Mouse (Mus musculus) neural tube, embryonic 14.5 days (tissue): ENCODE results near the gene Gga2. TPM values are rescaled to one million over a fixed set of nuclear protein-coding genes. Genes with fewer than 3 reads are reported as not detected.

Experiments
- ATAC-seq: fragments of 200-750 bp; cut with Nextera tagmentation; 2 replicates; pipeline ENCODE4 v1.8.0; 2017; ENCODE audit warnings: low read depth, mild to moderate bottlenecking, moderate TSS enrichment, moderate library complexity
- H3K27ac ChIP-seq: fragments of 300-500 bp; sonication (generic); 2 replicates; pipeline ENCODE4 v1.5.1; 2014; ENCODE audit warnings: low read depth, mild to moderate bottlenecking, control low read depth, low read length, moderate library complexity, mixed read lengths
- H3K27me3 ChIP-seq: fragments of 300-500 bp; sonication (generic); 2 replicates; pipeline ENCODE4 v1.6.1; 2014; ENCODE audit warnings: low read length; ENCODE audit not compliant: control insufficient read depth, insufficient read depth
- H3K36me3 ChIP-seq: fragments of 300-500 bp; sonication (generic); 2 replicates; pipeline ENCODE4 v1.6.1; 2014; ENCODE audit warnings: low read length, mixed read lengths; ENCODE audit not compliant: control insufficient read depth, insufficient read depth
- H3K4me1 ChIP-seq: fragments of 300-500 bp; sonication (generic); 2 replicates; pipeline ENCODE4 v1.6.1; 2014; ENCODE audit warnings: low read length; ENCODE audit not compliant: control insufficient read depth, insufficient read depth
- H3K4me2 ChIP-seq: fragments of 300-500 bp; sonication (generic); 2 replicates; pipeline ENCODE4 v1.6.1; 2014; ENCODE audit warnings: mild to moderate bottlenecking, low read depth, low read length, control low read depth
- H3K4me3 ChIP-seq: fragments of 300-500 bp; sonication (generic); 2 replicates; pipeline ENCODE4 v1.5.1; 2014; ENCODE audit warnings: low read depth, low read length, control low read depth, mixed read lengths
- H3K9ac ChIP-seq: fragments of 300-500 bp; sonication (generic); replicated peaks from 2 replicates; pipeline ENCODE4 v1.6.1; 2014; ENCODE audit warnings: low read depth, mild to moderate bottlenecking, control low read depth, low read length, mixed read lengths
- H3K9me3 ChIP-seq: fragments of 300-500 bp; sonication (generic); 2 replicates; pipeline ENCODE4 v1.6.1; 2016; ENCODE audit warnings: low read length; ENCODE audit not compliant: control insufficient read depth
- WGBS: fragments of 180-500 bp; shearing (Covaris S2); extraction: QIAGEN DNeasy Blood & Tissue Kit; methylation state at CpG from one replicate; pipeline ENCODE4 v1.1.7; 2014; 5-methylcytosine and 5-hydroxymethylcytosine counted together
- polyA plus RNA-seq: library from polyadenylated mRNA; unstranded; fragments of >200 nt; fragmentation: Nextera tagmentation; extraction: Ambion mirVana; gene quantifications from 2 replicates; pipeline ENCODE4 v1.2.1, GENCODE M21; 2014

Gga2 gene
- polyA plus RNA-seq, 1 experiment from 2014 or later: 25.7 TPM

DNA sequence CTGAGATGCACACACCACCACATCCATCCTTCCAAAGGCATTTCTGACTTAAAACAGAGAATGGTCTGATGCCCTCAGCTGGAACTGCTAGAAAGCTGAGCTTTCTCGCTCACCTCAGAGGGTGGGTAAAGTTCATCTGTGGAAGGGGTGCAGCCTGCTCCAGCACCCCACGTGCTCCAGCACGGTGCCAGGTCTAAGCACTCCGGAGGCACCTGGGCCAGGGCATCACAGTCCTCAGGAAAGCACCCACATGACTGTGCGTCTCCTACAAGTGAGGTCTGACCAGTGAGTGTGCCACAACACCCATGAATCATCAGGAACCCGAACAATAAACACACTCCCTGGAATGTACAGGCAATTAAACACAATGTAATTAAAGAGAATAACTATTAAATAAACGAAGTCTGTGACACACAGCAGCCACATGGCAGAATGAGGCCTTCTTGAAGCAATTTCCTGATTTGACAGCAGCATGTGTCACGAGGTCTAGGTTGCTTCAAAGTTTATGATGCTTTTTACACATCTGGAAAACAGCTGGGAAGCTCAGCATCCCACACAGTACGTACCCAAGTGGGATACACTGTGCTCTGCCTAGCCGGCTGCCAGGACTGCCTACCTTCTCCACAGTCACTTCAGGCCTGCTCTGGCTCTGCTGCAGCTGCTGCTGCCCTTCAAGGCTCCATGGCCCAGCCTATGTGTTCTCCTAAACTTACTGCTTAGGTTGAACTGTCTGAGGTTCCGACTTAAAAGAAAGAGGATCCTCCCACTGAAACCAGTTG lies 65.9 kb downstream of the Gga2 start:
- no peak overlapping the region for H3K27ac ChIP-seq
- no peak for ATAC-seq
- H3K9ac ChIP-seq: no peak overlapping the region
- no peaks in the 10 kb centered on the region for H3K4me1 ChIP-seq
- no peak overlapping the region for H3K4me3 ChIP-seq
- no peaks in the 10 kb centered on the region for H3K27me3 ChIP-seq
- H3K36me3 ChIP-seq: peaks cover 6% of the 10 kb centered on the region; the same call in 1 of the 2 replicates
- no peak overlapping the region for H3K4me2 ChIP-seq
- no peaks in the 10 kb centered on the region for H3K9me3 ChIP-seq
- WGBS: 80% methylated on average over 11 of the region's 11 CpGs

DNA sequence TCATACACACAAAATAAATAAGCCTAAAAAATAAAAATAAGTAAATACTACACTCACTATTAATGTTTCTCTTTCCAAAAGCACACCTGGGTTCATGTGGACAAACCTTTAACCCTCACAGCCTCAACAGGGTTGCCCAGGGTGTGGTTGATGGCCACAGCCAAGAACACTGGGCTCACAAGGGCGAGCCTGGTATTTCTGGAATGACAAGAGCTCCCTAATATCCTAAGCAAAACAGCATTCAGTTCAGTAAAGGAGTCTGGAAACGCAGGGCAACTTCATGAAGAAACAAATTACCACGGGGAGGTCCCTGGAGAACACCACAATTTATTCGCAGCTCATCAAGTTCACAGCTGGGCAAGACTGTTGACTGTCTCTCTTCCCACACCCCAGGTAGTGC lies 73.5 kb downstream of the Gga2 start:
- Histone ChIP-seq H3K27me3 (no peaks in the 10 kb centered on the region), H3K4me1 (no peaks in the 10 kb centered on the region), H3K36me3 (peaks cover 6% of the 10 kb centered on the region; the same call in 1 of the 2 replicates), H3K4me3 (no peak overlapping the region), H3K9me3 (no peaks in the 10 kb centered on the region), H3K27ac (no peak overlapping the region), H3K9ac (no peak overlapping the region), H3K4me2 (no peak overlapping the region)
- 62% methylated on average over 4 of the region's 4 CpGs for WGBS
- no peak for ATAC-seq

DNA sequence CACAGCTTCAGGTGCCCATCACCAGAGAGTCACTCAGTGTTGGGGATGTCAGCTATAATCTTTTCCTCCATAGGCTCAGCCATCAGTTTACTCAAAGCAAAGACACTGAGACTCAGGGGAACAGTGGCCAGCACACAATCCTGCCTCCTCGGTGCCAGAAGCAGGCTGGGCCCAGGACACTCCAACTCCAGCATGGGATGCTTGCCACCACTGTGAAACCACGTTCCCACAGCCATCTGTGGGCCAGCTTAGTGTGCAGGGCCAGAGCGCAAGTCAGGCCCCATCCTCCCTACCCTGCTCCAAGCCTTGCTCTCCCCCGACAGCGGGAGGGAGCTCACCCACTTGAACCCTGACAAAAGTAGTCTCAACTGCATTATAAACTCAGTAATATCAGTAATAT lies 74.8 kb downstream of the Gga2 start:
- Histone ChIP-seq H3K4me3 (no peak overlapping the region), H3K9me3 (no peaks in the 10 kb centered on the region), H3K4me2 (no peak overlapping the region), H3K27me3 (no peaks in the 10 kb centered on the region), H3K4me1 (no peaks in the 10 kb centered on the region), H3K9ac (no peak overlapping the region), H3K36me3 (peaks cover 6% of the 10 kb centered on the region; the same call in 1 of the 2 replicates), H3K27ac (no peak overlapping the region)
- no peak for ATAC-seq
- 89% methylated on average over 5 of the region's 5 CpGs for WGBS

DNA sequence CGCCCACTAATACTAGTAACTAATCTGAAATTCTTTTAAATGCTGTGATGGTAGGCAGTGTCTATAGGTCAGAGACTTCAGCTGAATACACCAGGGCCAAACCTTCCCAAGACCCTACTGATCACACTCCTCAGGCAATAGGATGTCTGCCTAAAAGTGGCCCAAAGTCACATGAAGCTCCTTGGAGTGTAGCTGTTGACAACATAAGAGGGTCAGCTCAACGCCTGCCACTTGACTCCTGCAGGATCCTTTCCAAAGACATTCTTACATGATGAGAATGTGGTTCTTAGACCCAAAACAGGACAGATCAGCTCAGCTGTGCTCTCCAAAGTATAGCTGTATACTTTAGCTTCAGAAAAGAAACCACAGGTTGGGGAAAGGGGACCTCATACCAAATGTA lies 78.7 kb downstream of the Gga2 start:
- no peaks in the 10 kb centered on the region for H3K4me1 ChIP-seq
- no peaks in the 10 kb centered on the region for H3K36me3 ChIP-seq
- no peak overlapping the region for H3K9ac ChIP-seq
- no peak overlapping the region for H3K27ac ChIP-seq
- no peak overlapping the region for H3K4me3 ChIP-seq
- 94% methylated on average over 2 of the region's 2 CpGs for WGBS
- no peaks in the 10 kb centered on the region for H3K9me3 ChIP-seq
- H3K27me3 ChIP-seq: no peaks in the 10 kb centered on the region
- ATAC-seq: no peak
- H3K4me2 ChIP-seq: no peak overlapping the region

DNA sequence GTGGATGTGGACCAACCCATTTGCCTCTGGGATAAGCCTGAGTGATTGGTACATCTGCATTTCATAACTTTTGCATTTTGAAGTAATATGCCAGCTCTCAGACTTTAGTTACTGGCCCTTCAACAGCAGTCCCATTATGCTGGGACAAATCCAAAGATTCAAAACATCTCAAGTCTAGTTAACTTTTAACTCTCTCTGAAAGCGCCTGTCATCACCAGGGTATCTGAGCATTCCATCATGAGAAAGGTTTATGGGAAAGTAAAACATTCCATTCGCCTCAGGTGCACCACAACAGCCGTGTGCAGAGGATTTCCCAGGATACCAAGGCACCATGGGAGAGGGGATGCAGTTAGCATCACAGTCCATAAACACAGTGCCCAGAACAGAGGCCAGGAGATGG lies 79.4 kb downstream of the Gga2 start:
- H3K27me3 ChIP-seq: no peaks in the 10 kb centered on the region
- H3K27ac ChIP-seq: no peak overlapping the region
- no peaks in the 10 kb centered on the region for H3K4me1 ChIP-seq
- WGBS: 93% methylated on average over 3 of the region's 3 CpGs
- H3K36me3 ChIP-seq: no peaks in the 10 kb centered on the region
- no peak for ATAC-seq
- no peak overlapping the region for H3K9ac ChIP-seq
- H3K9me3 ChIP-seq: no peaks in the 10 kb centered on the region
- H3K4me2 ChIP-seq: no peak overlapping the region
- H3K4me3 ChIP-seq: no peak overlapping the region

DNA sequence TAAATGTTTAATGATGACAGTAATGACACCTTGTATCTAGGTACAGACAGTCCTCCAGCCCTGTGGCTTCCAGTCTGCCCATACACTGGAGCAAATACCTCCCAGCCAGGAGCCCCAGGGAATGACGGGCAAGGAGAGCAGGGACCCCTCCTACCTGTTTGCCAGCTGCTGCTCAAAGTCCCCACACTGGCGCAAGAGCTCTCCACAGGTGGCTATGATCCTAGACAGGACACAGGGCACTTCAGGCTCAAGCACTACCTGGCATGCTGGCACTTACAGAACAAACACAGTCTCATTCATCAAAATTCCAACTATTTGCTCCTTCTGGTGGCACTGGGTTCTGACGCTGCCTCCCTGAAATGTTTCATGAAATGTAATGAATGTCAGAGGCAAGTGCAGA lies 80.0 kb downstream of the Gga2 start:
- ATAC-seq: no peak
- Histone ChIP-seq H3K9ac (no peak overlapping the region), H3K27me3 (no peaks in the 10 kb centered on the region), H3K4me3 (no peak overlapping the region), H3K4me1 (no peaks in the 10 kb centered on the region), H3K9me3 (no peaks in the 10 kb centered on the region), H3K27ac (no peak overlapping the region), H3K4me2 (no peak overlapping the region), H3K36me3 (no peaks in the 10 kb centered on the region)
- WGBS: 96% methylated on average over 3 of the region's 3 CpGs

DNA sequence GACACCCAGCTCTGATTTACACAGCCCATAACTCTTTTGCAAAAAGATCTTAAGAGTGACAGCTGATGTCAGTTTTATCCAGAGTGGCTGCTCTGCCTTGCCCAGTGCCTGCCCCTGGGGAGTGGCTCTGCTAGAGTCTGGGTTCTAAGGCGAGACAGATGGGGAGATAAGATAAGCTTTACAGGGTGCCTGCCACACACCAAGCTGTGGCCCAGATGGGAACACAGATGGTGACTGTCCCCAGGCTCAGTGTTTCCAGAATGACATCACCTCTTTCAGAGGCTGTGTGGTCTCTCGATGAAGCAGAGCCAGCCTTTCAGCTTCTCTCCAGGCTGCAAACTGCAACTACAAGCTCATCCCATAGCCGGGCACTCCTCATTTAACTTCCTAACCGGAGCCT lies 81.3 kb downstream of the Gga2 start:
- H3K27ac ChIP-seq: no peak overlapping the region
- no peaks in the 10 kb centered on the region for H3K4me1 ChIP-seq
- no peaks in the 10 kb centered on the region for H3K9me3 ChIP-seq
- no peaks in the 10 kb centered on the region for H3K36me3 ChIP-seq
- ATAC-seq: peak; percentile 87
- no peaks in the 10 kb centered on the region for H3K27me3 ChIP-seq
- no peak overlapping the region for H3K4me3 ChIP-seq
- WGBS: 28% methylated on average over 4 of the region's 4 CpGs
- H3K9ac ChIP-seq: no peak overlapping the region
- no peak overlapping the region for H3K4me2 ChIP-seq

DNA sequence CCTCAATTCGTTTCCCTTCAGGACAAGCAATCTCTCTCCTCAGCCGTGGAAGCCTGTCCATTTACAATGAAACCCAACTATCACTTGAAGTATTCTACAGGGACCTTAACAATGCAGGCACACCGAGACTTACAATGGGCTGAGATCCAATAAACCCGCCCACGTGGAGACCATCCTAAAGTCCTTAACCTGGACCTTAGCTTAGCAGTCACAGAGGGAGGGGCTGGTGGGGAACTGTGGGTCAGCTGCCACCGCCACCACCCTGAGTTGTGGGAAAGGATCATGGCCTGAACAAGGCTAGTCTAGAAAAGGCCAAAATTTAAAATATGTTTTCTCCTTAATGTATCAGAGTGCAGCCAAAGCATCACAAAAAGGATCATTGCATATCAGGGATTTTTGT lies 81.8 kb downstream of the Gga2 start:
- H3K4me1 ChIP-seq: no peaks in the 10 kb centered on the region

DNA sequence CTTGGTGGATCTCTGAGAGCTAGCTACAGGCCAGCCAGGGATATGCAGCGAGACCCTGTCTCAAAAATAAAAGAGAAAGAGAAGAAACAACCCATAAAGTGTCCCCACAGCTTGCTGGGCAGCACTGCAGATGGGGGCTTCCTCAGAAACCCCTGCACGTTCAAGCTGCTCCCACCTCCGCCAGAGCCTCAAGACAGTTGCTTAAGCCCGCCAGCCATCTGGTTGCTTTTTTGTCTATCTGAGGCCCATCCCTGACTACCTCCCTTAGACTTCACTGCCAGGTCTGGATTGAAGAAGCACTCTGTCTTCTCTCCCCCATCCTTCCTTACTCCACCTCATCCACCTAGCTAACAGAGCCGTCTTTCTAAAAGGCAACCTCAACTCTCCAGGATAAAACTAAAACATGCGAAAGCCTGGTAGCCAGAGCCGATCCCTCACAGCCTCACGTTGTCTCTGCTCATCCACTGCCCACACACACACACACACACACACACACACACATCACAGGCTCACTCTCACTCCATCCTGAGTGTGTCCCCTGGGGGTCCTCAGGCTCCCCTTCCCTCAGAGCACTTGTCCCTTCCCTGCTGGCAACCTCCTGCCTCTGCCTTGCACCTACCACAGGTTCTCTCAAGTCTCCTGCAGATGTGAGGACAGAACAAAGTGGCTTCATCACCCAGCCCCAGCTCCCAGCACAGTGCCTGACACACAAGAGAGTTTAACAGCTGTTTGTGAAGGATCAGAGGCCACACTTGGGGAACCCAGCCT lies 82.7 kb downstream of the Gga2 start:
- no peak overlapping the region for H3K9ac ChIP-seq
- H3K4me2 ChIP-seq: no peak overlapping the region
- H3K4me3 ChIP-seq: no peak overlapping the region
- no peaks in the 10 kb centered on the region for H3K9me3 ChIP-seq
- no peaks in the 10 kb centered on the region for H3K27me3 ChIP-seq
- H3K36me3 ChIP-seq: no peaks in the 10 kb centered on the region
- WGBS: 75% methylated on average over 8 of the region's 8 CpGs
- ATAC-seq: no peak
- no peaks in the 10 kb centered on the region for H3K4me1 ChIP-seq
- no peak overlapping the region for H3K27ac ChIP-seq

More for the DNA sequence above, 81.8 kb downstream of the Gga2 start:
- no peaks in the 10 kb centered on the region for H3K9me3 ChIP-seq
- H3K27me3 ChIP-seq: no peaks in the 10 kb centered on the region
- no peak overlapping the region for H3K9ac ChIP-seq
- WGBS: 24% methylated on average over 6 of the region's 6 CpGs
- no peak overlapping the region; the same call in 1 of the 2 replicates for H3K27ac ChIP-seq
- ATAC-seq: no peak
- H3K4me2 ChIP-seq: no peak overlapping the region
- no peak overlapping the region for H3K4me3 ChIP-seq
- H3K36me3 ChIP-seq: no peaks in the 10 kb centered on the region
